Mouse (Mus musculus): ENCODE data around the gene Yif1a. TPM values are rescaled to one million over a fixed set of nuclear protein-coding genes. Genes with fewer than 3 reads are reported as not detected.
A peak's percentile ranks its signal among the peaks of the same experiment; 100 is the strongest.
"Not testable (repeated sequence)": the region's sequence is repeated elsewhere in the genome, so short reads cannot be mapped to it uniquely, and the experiment has no call there.

The Yif1a gene
- total RNA-seq, 1 experiment from 2014 or later = 84.7 TPM

- no peak for DNase-seq
These were observed 4.1 kb upstream of the Yif1a start for GRCm38 (mm10) chr19:5083961-5084833.

- no peak for DNase-seq
These were observed 3.5 kb upstream of the Yif1a start for GRCm38 (mm10) chr19:5084834-5085144.

- DNase-seq = peak; percentile 73
These were observed 3.0 kb upstream of the Yif1a start, which contains the start of gene Tmem151a for GRCm38 (mm10) chr19:5085145-5085863. Gene Tmem151a (minus strand): TSS chr19:5085531.

- DNase-seq = not testable (repeated sequence)
These were observed 1.8 kb upstream of the Yif1a start for GRCm38 (mm10) chr19:5086533-5086932.

- DNase-seq = no peak
These were observed 986 bp downstream of the Yif1a start for GRCm38 (mm10) chr19:5089324-5089723.

DNA sequence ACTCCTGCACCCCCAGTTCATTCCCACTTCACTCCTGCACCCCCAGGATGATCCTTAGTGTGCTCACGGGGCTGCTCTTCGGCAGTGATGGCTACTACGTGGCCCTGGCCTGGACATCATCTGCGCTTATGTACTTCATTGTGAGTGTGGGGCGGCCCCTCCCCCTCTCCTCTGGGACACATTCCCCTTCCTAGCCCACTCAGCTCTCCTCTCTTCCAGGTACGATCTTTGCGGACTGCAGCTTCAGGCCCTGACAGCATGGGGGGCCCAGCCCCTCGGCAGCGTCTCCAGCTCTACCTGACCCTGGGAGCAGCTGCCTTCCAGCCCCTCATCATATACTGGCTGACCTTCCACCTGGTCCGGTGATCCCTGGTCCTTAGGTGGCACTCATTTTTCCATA lies 3.7 kb downstream of the Yif1a start:
- no peak for DNase-seq

DNA sequence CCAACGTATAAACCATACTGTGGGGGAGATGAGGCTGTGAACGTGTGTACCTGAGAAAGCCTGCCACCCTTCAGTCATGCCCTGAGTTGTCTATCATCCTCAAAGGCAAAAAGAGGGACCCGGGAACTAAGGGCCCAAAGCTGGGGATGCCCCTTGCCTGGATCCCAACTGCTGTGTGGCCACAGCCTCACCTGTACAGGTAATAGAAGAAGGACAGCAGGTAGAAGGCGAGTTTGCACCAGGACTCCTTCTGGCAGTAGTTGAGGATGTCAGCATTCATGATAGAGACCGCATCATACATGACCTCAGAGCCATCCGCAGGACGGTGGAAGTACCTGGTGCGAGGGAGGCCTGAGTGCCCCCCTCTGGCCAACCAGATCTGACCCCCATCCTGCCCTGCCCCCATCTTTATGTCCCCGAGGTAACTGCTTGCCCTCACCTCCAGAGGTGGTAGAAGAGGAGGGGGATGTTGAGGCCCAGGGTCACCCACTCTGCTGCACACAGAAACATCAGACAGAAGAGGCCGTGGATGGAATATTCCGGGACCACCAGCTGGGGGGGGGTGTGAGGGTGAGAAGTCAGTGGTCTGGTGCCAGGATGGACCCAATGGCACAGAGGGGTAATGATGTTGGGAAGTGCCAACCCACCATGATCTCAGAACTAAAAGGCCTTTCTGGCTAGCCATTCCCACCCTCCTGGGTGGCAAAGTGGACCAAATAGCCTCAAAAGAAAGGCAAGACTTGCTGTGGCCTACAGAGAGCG lies 5.3 kb downstream of the Yif1a start:
- DNase-seq = no peak

DNA sequence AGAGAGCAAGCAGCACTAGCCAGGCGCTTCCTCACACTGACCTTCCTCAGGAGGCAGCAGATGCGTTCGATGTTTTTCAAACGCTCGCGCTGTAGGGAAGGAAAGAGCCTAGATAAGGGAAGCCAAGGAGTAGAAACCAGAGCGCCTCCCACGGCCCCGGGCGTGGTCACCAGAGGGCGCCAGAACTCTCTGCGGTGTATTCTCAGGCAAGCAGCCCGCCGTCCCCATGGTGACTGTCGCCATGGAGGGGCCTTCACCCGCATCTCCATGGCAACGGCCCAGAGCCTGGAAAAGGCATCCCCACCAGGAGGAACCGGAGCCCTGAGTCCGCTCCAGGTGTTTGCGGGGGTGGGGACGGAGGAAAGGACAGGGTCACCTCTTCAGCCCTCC lies 5.9 kb downstream of the Yif1a start:
- peak; percentile 98 for DNase-seq

DNA sequence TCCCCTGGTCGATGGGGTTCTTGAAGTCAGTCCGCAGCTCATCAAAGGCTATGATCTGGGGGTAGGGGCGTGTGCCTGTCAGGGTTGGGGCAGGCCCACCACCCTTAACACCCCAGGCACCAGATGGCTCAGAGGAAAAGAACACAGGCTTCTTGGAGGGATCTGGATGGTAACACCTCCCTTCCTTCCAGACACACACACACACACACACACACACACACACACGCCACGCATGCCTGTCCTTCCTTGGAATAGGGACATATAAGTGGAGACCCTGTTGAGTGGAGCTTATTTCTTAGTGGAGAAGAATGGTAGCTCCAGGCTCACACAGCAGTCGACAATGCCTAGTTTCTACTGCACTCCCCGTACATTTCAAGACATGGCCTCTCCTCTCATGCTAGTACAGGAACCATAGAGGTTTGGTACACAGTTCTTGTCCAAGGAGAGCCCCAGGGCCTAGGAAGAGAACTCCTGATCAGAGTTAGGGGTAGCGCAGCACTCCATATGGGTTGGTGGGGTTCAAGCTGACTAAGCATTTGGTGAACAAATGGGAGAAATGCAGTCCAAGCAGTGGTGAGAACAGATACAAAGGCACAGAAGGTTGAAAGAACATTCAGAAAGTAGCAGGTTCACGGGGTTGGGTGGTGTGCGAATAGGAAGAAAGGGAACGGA lies 6.5 kb downstream of the Yif1a start:
- DNase-seq = no peak

GRCm38 (mm10) chr19:5095887-5096474 lies 7.6 kb downstream of the Yif1a start:
- no peak for DNase-seq

- DNase-seq = no peak
These were observed 9.4 kb downstream of the Yif1a start for GRCm38 (mm10) chr19:5097521-5098362.

GRCm38 (mm10) chr19:5098363-5099143 lies 10.2 kb downstream of the Yif1a start, which contains the start of gene Cnih2:
Gene Cnih2 (minus strand): TSS chr19:5098521.
- DNase-seq = peak; percentile 82

GRCm38 (mm10) chr19:5106074-5106473 lies 17.7 kb downstream of the Yif1a start:
- DNase-seq = no peak

- DNase-seq = peak; percentile 99
These were observed 18.4 kb downstream of the Yif1a start, which contains the start of gene Rab1b for GRCm38 (mm10) chr19:5106731-5107191. Gene Rab1b (minus strand): TSS chr19:5107072.

- no peak for DNase-seq
These were observed 19.4 kb downstream of the Yif1a start for GRCm38 (mm10) chr19:5107556-5108270.

- peak; percentile 61 for DNase-seq
These were observed 19.9 kb downstream of the Yif1a start for GRCm38 (mm10) chr19:5108271-5108575.

- no peak for DNase-seq
These were observed 20.4 kb downstream of the Yif1a start for GRCm38 (mm10) chr19:5108702-5109101.

GRCm38 (mm10) chr19:5109659-5110453 lies 21.5 kb downstream of the Yif1a start:
- DNase-seq = peak; percentile 71

All from adrenal gland, postnatal 14 days (tissue).